Mouse (Mus musculus) limb, embryonic 13.5 days (tissue): ENCODE results near the gene C1ql2. TPM values are rescaled to one million over a fixed set of nuclear protein-coding genes. Genes with fewer than 3 reads are reported as not detected.

Source experiments
- ATAC-seq: fragments of 200-750 bp; cut with Nextera tagmentation; 2 replicates; pipeline ENCODE4 v1.8.0; 2017; ENCODE audit warnings: low read depth, moderate number of reproducible peaks, moderate TSS enrichment; ENCODE audit not compliant: low FRiP score
- H3K27ac ChIP-seq: fragments of 300-500 bp; sonication (generic); 2 replicates; pipeline ENCODE4 v1.5.1; 2015; ENCODE audit warnings: inconsistent platforms, mild to moderate bottlenecking, moderate library complexity
- H3K27me3 ChIP-seq: fragments of 300-500 bp; sonication (generic); 2 replicates; pipeline ENCODE4 v1.6.1; 2015; ENCODE audit warnings: mild to moderate bottlenecking, inconsistent platforms
- H3K36me3 ChIP-seq: fragments of 300-500 bp; sonication (generic); 2 replicates; pipeline ENCODE4 v1.6.1; 2015; ENCODE audit warnings: inconsistent platforms, mild to moderate bottlenecking, moderate library complexity
- H3K4me1 ChIP-seq: fragments of 300-500 bp; sonication (generic); 2 replicates; pipeline ENCODE4 v1.6.1; 2015; ENCODE audit warnings: inconsistent platforms
- H3K4me2 ChIP-seq: fragments of 300-500 bp; sonication (generic); replicated peaks from 2 replicates; pipeline ENCODE4 v1.6.1; 2015; ENCODE audit warnings: inconsistent platforms, mild to moderate bottlenecking, moderate library complexity
- H3K4me3 ChIP-seq: fragments of 300-500 bp; sonication (generic); 2 replicates; pipeline ENCODE4 v1.5.1; 2015; ENCODE audit warnings: moderate library complexity, mild to moderate bottlenecking, inconsistent platforms
- H3K9ac ChIP-seq: fragments of 300-500 bp; sonication (generic); 2 replicates; pipeline ENCODE4 v1.6.1; 2015; ENCODE audit warnings: mild to moderate bottlenecking, inconsistent platforms
- H3K9me3 ChIP-seq: fragments of 300-500 bp; sonication (generic); 2 replicates; pipeline ENCODE4 v1.6.1; 2016; ENCODE audit warnings: inconsistent platforms
- WGBS: fragments of 180-500 bp; shearing (Covaris S2); methylation state at CpG from one replicate; pipeline ENCODE4 v1.1.7; 2015; 5-methylcytosine and 5-hydroxymethylcytosine counted together
- polyA plus RNA-seq: library from polyadenylated mRNA; unstranded; fragments of >200 nt; fragmentation: Nextera tagmentation; extraction: Ambion mirVana; gene quantifications from 2 replicates; pipeline ENCODE4 v1.2.1, GENCODE M21; 2015

Gene C1ql2
- polyA plus RNA-seq, 1 experiment from 2014 or later, result 0.09 TPM

DNA sequence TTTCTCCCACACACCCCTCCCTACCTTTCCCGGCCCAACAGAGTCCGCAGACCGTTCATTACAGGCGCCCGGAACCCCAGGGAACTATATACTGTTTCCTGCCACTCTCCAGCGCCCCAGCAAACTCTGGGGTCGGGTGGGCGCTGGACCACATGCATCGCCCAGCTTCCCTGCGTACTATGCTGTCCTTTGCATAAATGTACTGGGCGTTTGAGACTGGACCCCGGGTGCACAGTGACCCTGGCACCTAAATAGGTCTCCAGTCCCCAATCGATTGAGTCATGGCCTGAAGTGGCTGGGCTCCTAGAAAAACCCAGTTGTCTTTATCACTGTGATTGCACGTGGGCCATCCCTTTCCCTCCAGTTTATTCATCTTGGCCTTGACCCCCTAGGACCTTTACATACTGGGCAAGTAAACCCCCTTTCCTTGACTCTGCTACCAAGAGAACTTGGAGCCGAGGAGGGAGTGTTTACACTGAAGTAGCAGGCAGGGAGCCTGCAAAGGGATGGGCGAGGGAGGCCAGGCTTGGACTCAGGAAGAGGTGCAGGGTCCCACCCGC is 1.5 kb downstream of the C1ql2 start:
- no peak overlapping the region for H3K9ac ChIP-seq
- H3K27me3 ChIP-seq, result peaks cover 96% of the 10 kb centered on the region
- H3K36me3 ChIP-seq, result no peaks in the 10 kb centered on the region
- H3K4me3 ChIP-seq, result peak overlapping the region; percentile 35
- 2% methylated on average over 17 of the region's 17 CpGs for WGBS
- H3K27ac ChIP-seq, result no peak overlapping the region
- H3K9me3 ChIP-seq, result no peaks in the 10 kb centered on the region
- no peak for ATAC-seq
- H3K4me1 ChIP-seq, result peaks cover 26% of the 10 kb centered on the region
- H3K4me2 ChIP-seq, result peak overlapping the region; percentile 59

DNA sequence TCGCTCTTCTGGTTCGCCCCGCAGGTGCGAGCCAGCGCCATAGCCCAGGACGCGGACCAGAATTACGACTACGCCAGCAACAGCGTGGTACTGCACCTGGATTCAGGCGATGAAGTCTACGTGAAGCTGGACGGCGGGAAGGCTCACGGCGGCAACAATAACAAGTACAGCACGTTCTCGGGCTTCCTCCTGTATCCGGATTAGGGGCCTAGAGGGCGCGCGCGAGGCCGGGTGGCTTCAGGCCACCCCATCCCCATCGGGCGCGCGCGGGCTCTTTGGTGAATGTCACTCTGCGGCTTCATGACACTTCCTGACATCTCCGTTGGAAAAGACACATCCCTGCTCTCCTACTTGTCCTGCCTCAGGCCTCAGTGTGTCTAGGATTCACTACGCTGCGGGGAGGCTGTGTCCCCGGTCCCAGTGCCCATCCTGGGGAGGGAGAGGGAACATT is 2.0 kb downstream of the C1ql2 start:
- Histone ChIP-seq H3K4me1 (peaks cover 26% of the 10 kb centered on the region), H3K9ac (no peak overlapping the region), H3K27ac (no peak overlapping the region), H3K36me3 (no peaks in the 10 kb centered on the region), H3K9me3 (no peaks in the 10 kb centered on the region), H3K27me3 (peaks cover 92% of the 10 kb centered on the region), H3K4me3 (peak overlapping the region; percentile 35), H3K4me2 (peak overlapping the region; percentile 59)
- under 1% methylated on average over 34 of the region's 34 CpGs for WGBS
- no peak for ATAC-seq

DNA sequence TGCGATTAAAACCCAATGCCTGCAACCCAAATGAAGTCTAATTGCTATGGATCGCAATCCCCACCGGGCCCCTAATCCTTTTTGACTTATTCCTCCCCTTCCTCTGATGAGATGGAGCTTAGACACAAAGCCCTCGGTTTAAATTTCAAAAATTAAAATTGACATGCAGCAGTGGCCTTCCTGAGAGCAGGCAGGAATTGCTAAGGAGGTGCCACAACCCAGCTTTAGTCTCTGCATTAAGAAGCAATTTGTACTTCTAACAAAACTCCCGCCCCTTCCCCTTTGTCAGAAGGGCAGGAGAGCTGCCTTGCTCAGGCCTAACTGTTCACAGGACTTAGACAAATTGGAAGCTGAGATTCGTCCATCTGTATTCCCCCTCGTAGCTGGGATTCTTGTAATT is 4.6 kb downstream of the C1ql2 start:
- Histone ChIP-seq H3K9ac (no peak overlapping the region), H3K27me3 (peaks cover 71% of the 10 kb centered on the region), H3K9me3 (no peaks in the 10 kb centered on the region), H3K4me3 (no peak overlapping the region), H3K27ac (no peak overlapping the region), H3K36me3 (no peaks in the 10 kb centered on the region), H3K4me2 (no peak overlapping the region), H3K4me1 (peaks cover 26% of the 10 kb centered on the region)
- WGBS, result 18% methylated on average over 7 of the region's 7 CpGs
- ATAC-seq, result no peak

DNA sequence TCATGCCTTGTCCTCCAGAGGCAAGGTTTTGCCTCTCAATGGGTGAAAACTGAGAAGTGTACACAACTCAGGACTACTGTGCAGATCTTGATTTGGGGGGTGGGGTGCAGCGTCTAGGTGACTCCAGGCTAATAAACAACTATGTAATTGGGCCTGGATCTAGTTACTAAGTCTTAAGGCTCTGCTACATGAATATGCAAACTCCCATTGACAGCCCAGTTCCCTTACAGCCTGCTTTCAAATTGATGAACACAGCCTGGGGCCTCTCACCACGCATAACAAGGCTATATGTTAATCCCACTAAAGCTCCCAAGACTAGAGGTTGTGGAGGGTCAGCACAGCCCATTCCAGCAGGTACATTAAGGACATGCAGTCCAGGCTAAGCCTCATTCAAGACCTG is 14.0 kb downstream of the C1ql2 start:
- Histone ChIP-seq H3K27me3 (no peaks in the 10 kb centered on the region), H3K4me3 (no peak overlapping the region), H3K27ac (no peak overlapping the region), H3K9me3 (no peaks in the 10 kb centered on the region), H3K36me3 (no peaks in the 10 kb centered on the region), H3K4me2 (no peak overlapping the region), H3K9ac (no peak overlapping the region), H3K4me1 (peaks cover 10% of the 10 kb centered on the region)
- 13% methylated on average over 2 of the region's 2 CpGs for WGBS
- ATAC-seq, result no peak

DNA sequence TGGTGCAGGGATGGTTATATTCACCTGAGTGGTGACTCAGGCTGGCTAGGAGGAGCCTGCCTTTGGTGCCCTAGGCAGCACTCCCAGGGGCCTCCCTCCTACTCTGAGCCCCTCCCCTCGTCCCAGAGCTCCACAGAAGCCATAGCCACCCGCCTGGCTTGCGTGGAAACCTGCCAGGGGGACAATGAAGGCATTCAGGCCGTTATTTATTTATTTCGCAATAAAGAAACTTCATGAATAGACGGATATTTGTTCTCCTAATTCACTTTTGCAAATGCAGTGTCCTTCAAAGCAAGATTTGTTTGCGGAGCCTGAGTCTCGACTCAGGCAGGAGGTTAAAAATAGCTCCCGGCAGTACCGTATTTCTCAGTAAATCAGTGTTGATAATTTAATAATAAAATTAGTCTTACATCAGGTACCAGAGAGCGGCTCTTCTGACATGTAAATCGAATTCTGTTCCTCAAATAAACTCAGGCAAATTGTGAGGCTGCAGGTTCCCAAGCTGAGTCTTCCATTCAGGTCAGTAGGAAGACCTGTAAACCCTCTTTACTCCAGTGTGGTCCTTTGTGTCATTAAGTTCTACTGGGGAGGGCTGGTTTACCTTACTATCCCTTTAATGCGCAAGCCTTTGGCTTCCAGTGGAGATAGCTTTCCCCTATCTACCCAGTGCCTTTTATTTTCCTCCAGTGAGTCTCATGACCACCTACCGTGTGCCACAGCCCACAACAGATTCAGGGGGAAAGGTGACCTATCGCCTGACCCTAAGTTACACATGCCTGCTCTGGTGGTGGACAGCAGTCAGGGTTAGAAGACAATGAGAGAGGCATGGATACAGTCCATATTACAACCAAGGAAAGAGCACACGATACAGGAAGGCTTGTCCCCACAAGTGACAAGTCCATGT is 17.2 kb downstream of the C1ql2 start:
- no peaks in the 10 kb centered on the region for H3K9me3 ChIP-seq
- peak; percentile 69; the same call in 1 of the 2 replicates for ATAC-seq
- no peak overlapping the region for H3K27ac ChIP-seq
- no peaks in the 10 kb centered on the region for H3K36me3 ChIP-seq
- no peak overlapping the region for H3K4me3 ChIP-seq
- peak overlapping the region; percentile 38 for H3K4me2 ChIP-seq
- no peak overlapping the region for H3K9ac ChIP-seq
- 11% methylated on average over 16 of the region's 16 CpGs for WGBS
- peaks cover 10% of the 10 kb centered on the region for H3K4me1 ChIP-seq
- no peaks in the 10 kb centered on the region for H3K27me3 ChIP-seq

DNA sequence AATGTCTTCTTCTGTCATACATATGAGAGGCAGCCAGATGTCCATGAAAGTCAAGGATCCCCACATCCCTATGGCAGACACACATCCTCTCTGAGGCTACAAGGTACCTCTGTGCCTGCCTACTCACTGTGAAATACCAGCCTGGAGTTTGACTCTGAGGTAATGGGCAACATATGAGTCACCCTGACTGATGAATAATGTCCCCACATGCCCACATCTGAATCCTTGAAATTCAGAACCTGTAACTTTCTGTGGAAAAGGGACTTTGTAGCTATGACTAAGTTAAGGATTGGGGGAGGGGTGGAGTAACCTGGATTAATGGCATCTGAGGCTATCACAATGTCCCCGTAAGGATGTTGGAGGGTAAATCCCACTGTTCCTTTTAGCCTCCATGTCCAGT is 23.3 kb downstream of the C1ql2 start:
- Histone ChIP-seq H3K4me2 (no peak overlapping the region), H3K27ac (no peak overlapping the region), H3K9me3 (no peaks in the 10 kb centered on the region), H3K4me1 (no peaks in the 10 kb centered on the region), H3K9ac (no peak overlapping the region), H3K4me3 (no peak overlapping the region), H3K27me3 (no peaks in the 10 kb centered on the region), H3K36me3 (no peaks in the 10 kb centered on the region)
- WGBS, result 78% methylated on average over 1 of the region's 1 CpGs
- ATAC-seq, result no peak

DNA sequence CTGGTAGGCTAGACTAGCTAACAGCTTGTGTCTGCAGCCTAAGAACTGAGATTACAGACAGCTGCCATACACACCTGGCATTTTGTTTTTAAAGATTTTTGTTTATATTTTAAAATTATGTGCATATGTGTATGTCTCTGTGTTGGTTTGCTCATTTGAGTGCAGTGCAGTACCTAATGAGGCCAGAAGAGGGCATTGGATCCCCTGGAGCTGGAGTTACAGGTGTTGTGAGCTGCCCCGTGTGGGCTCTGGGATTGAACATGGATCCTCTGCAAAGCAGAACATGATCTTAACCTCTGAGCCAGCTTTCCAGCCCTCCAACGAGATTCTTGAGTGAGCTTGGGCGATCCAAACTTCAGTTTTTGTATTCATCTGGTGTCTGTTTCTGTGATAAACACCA is 27.8 kb downstream of the C1ql2 start:
- Histone ChIP-seq H3K27me3 (no peaks in the 10 kb centered on the region), H3K36me3 (no peaks in the 10 kb centered on the region), H3K27ac (no peak overlapping the region), H3K4me3 (no peak overlapping the region), H3K4me2 (no peak overlapping the region), H3K9me3 (no peaks in the 10 kb centered on the region), H3K9ac (no peak overlapping the region), H3K4me1 (no peaks in the 10 kb centered on the region)
- ATAC-seq, result no peak
- WGBS, result 75% methylated on average over 3 of the region's 3 CpGs

DNA sequence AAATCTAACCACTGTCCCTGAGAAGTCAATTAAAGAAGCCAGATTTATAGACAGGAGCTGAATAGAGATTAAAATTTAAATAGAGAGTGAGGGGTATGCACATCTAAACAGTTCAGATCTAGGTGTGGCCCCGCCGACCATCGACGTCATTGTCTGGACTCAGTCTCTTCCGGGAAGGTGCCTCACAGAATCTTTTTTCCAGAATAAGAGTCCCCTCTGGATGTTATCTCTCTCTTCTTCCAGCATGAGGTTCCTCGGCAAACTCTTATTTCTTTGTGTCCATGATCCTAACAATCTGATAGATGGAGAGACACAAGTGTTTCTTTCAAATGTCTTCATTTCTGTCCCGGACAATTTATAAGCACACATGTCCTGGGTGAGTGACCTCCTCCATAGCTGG is 33.7 kb downstream of the C1ql2 start:
- Histone ChIP-seq H3K27ac (no peak overlapping the region), H3K36me3 (no peaks in the 10 kb centered on the region), H3K4me3 (no peak overlapping the region), H3K27me3 (no peaks in the 10 kb centered on the region), H3K9me3 (no peaks in the 10 kb centered on the region), H3K9ac (no peak overlapping the region), H3K4me2 (no peak overlapping the region), H3K4me1 (no peaks in the 10 kb centered on the region)
- ATAC-seq, result no peak
- WGBS, result 84% methylated on average over 7 of the region's 7 CpGs

DNA sequence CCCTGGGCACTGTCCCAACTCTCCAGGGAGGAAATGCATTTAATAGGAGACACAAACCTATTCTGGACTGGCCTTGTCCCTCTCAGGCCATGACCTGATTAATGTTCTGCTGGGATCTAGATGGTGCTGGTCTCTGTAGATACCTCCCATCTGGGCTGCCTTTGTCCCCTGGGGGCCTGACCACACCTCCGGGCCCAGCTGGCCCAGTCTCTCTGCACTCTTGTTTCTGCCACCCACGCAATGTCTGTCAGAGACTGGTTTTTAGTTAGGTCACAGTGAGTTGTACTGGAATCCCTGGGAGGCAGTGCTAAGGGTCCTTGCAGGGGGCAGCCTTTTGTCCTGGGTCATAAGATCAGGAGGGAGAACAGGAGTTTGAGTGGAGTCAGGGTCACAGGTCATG is 34.5 kb downstream of the C1ql2 start:
- no peaks in the 10 kb centered on the region for H3K4me1 ChIP-seq
- H3K4me3 ChIP-seq, result no peak overlapping the region
- no peak overlapping the region for H3K27ac ChIP-seq
- H3K36me3 ChIP-seq, result no peaks in the 10 kb centered on the region
- H3K4me2 ChIP-seq, result no peak overlapping the region
- ATAC-seq, result no peak
- no peaks in the 10 kb centered on the region for H3K9me3 ChIP-seq
- WGBS, result 73% methylated on average over 2 of the region's 2 CpGs
- no peak overlapping the region for H3K9ac ChIP-seq
- H3K27me3 ChIP-seq, result no peaks in the 10 kb centered on the region

DNA sequence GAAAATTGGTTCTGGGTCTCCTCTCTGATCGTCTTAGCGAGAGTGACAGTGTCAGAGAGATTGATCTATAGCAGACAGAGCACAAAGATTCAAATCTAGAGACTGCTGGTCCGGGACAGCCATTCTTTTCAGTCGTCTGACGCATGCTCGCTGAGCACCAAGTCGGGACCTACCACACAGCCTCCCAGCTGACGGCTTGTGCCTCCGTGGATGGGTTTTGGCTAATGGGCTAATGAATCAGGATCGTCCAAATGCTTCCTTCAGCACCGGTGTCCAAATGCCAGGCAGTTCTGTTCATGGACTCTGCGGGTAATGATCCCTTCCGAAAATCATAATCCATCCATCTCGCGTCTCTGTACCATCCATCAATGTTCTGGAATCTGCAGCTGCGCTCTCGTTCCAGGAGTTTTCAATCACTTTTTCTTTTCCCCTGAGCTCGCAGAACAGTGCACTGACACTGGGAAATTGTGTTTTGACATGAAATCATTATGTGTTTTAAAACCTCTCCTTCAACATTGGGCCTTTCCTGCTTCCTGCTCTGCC is 44.7 kb downstream of the C1ql2 start:
- H3K4me3 ChIP-seq, result no peak overlapping the region
- no peak for ATAC-seq

DNA sequence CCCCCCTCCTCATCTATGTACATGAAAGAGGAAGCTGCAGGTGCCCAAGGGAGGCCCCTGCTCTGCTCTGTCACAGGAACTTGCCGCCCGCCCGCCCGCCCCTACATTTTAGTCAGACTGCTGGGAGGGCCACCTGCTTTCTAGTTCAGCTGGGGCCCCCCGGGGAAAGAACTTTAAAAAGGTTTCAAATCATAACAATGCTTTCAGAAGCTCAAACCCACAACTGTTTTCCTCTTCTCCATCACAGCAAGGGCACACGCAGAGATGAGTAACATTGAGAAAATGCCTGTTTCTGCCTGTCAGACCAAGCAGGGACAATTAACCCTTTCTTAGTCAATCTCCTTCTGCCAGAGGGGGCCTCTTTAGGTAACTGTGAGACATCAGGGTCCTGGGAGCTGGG is 49.4 kb downstream of the C1ql2 start:
- ATAC-seq, result no peak
- WGBS, result 44% methylated on average over 6 of the region's 6 CpGs
- no peaks in the 10 kb centered on the region for H3K4me1 ChIP-seq
- H3K9ac ChIP-seq, result no peak overlapping the region
- H3K27ac ChIP-seq, result no peak overlapping the region
- H3K27me3 ChIP-seq, result no peaks in the 10 kb centered on the region
- H3K36me3 ChIP-seq, result no peaks in the 10 kb centered on the region
- H3K9me3 ChIP-seq, result no peaks in the 10 kb centered on the region
- no peak overlapping the region for H3K4me2 ChIP-seq
- H3K4me3 ChIP-seq, result no peak overlapping the region

More for the DNA sequence above, 44.7 kb downstream of the C1ql2 start:
- 83% methylated on average over 18 of the region's 18 CpGs for WGBS
- H3K4me1 ChIP-seq, result no peaks in the 10 kb centered on the region
- H3K36me3 ChIP-seq, result no peaks in the 10 kb centered on the region
- no peak overlapping the region for H3K27ac ChIP-seq
- H3K4me2 ChIP-seq, result no peak overlapping the region
- H3K9me3 ChIP-seq, result no peaks in the 10 kb centered on the region
- H3K9ac ChIP-seq, result no peak overlapping the region
- no peaks in the 10 kb centered on the region for H3K27me3 ChIP-seq

DNA sequence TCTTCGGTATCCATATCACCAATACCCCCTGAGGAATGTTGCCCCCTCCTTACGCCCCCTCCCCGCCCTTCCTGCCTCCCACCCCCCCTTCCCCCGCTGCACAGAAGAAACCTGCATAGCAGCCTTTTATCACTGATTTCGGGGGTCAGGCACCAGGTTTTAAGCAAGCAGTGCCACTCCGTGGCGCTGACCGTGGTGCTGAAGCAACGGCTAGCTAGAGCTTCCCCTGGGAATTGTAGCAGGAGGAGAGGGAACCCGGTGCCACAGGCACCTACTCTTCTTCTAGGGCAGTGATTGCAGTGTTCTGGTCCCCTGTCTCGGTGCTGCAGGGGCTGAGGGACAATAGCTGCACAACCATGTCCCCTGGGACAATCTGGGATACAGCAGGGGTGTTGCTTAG is 50.0 kb downstream of the C1ql2 start:
- Histone ChIP-seq H3K4me2 (no peak overlapping the region), H3K27ac (no peak overlapping the region), H3K4me3 (no peak overlapping the region), H3K27me3 (no peaks in the 10 kb centered on the region), H3K4me1 (no peaks in the 10 kb centered on the region), H3K9ac (no peak overlapping the region), H3K9me3 (no peaks in the 10 kb centered on the region), H3K36me3 (no peaks in the 10 kb centered on the region)
- WGBS, result 2% methylated on average over 11 of the region's 11 CpGs
- no peak for ATAC-seq
